Mouse (Mus musculus) kidney, adult 18-20 months (tissue): Measurements from ENCODE around the gene Cdc42.

Experiments used
- DNase-seq: peaks from one replicate; pipeline ENCODE4 v3.0.0; 2021

The Cdc42 gene

GRCm38 (mm10) chr4:137357517-137358254 is at the start of gene Cdc42:
Cdc42 (minus strand) TSS chr4:137357720.
- peak; percentile 98 for DNase-seq

GRCm38 (mm10) chr4:137405571-137405970 is 48.1 kb upstream of the Cdc42 start:
- DNase-seq, result no peak

GRCm38 (mm10) chr4:137396641-137397525 is 39.4 kb upstream of the Cdc42 start:
- no peak for DNase-seq

GRCm38 (mm10) chr4:137393378-137394135 is 36.0 kb upstream of the Cdc42 start:
- peak; percentile 16 for DNase-seq

GRCm38 (mm10) chr4:137392874-137393273 is 35.4 kb upstream of the Cdc42 start:
- DNase-seq, result no peak

- DNase-seq, result no peak
These were observed 33.8 kb upstream of the Cdc42 start for GRCm38 (mm10) chr4:137391287-137391686.

- no peak for DNase-seq
These were observed 32.7 kb upstream of the Cdc42 start for GRCm38 (mm10) chr4:137390196-137390595.

GRCm38 (mm10) chr4:137388983-137389382 is 31.5 kb upstream of the Cdc42 start:
- DNase-seq, result peak; percentile 48

GRCm38 (mm10) chr4:137388059-137388794 is 30.7 kb upstream of the Cdc42 start:
- peak; percentile 93 for DNase-seq

GRCm38 (mm10) chr4:137387482-137388058 is 30.1 kb upstream of the Cdc42 start:
- no peak for DNase-seq

GRCm38 (mm10) chr4:137380702-137381605 is 23.4 kb upstream of the Cdc42 start:
- DNase-seq, result peak; percentile 11

- DNase-seq, result no peak
These were observed 22.3 kb upstream of the Cdc42 start for GRCm38 (mm10) chr4:137379713-137380255.

GRCm38 (mm10) chr4:137379085-137379484 is 21.6 kb upstream of the Cdc42 start:
- DNase-seq, result no peak

- DNase-seq, result no peak
These were observed 20.2 kb upstream of the Cdc42 start for GRCm38 (mm10) chr4:137377526-137378304.

GRCm38 (mm10) chr4:137376778-137377177 is 19.3 kb upstream of the Cdc42 start:
- no peak for DNase-seq

- peak; percentile 6 for DNase-seq
These were observed 18.1 kb upstream of the Cdc42 start for GRCm38 (mm10) chr4:137375314-137376278.

GRCm38 (mm10) chr4:137373711-137374110 is 16.2 kb upstream of the Cdc42 start:
- DNase-seq, result no peak
